Mouse (Mus musculus) limb, embryonic 12.5 days (tissue): ENCODE measurements around the gene Spata13. TPM values are rescaled to one million over a fixed set of nuclear protein-coding genes. Genes with fewer than 3 reads are reported as not detected.

Source experiments
- ATAC-seq: fragments of 200-750 bp; cut with Nextera tagmentation; 2 replicates; pipeline ENCODE4 v1.8.0; 2017; ENCODE audit warnings: low read depth, moderate TSS enrichment; ENCODE audit not compliant: insufficient number of reproducible peaks, insufficient read depth, low FRiP score, low TSS enrichment
- H3K27ac ChIP-seq: fragments of 300-500 bp; sonication (generic); 2 replicates; pipeline ENCODE4 v1.5.1; 2016; ENCODE audit warnings: mild to moderate bottlenecking, moderate library complexity
- H3K27me3 ChIP-seq: fragments of 300-500 bp; sonication (generic); 2 replicates; pipeline ENCODE4 v1.6.1; 2016; ENCODE audit warnings: mild to moderate bottlenecking, moderate library complexity
- H3K36me3 ChIP-seq: fragments of 300-500 bp; sonication (generic); 2 replicates; pipeline ENCODE4 v1.6.1; 2016; ENCODE audit warnings: mild to moderate bottlenecking, moderate library complexity
- H3K4me1 ChIP-seq: fragments of 300-500 bp; sonication (generic); replicated peaks from 2 replicates; pipeline ENCODE4 v1.6.1; 2016
- H3K4me2 ChIP-seq: fragments of 300-500 bp; sonication (generic); 2 replicates; pipeline ENCODE4 v1.6.1; 2016; ENCODE audit warnings: mild to moderate bottlenecking, moderate library complexity
- H3K4me3 ChIP-seq: fragments of 300-500 bp; sonication (generic); replicated peaks from 2 replicates; pipeline ENCODE4 v1.5.1; 2016; ENCODE audit warnings: mild to moderate bottlenecking
- H3K9ac ChIP-seq: fragments of 300-500 bp; sonication (generic); replicated peaks from 2 replicates; pipeline ENCODE4 v1.6.1; 2016; ENCODE audit warnings: mild to moderate bottlenecking, moderate library complexity
- H3K9me3 ChIP-seq: fragments of 300-500 bp; sonication (generic); 2 replicates; pipeline ENCODE4 v1.6.1; 2016; ENCODE audit warnings: mild to moderate bottlenecking, moderate library complexity
- WGBS: fragments of 180-500 bp; shearing (Covaris S2); methylation state at CpG from one replicate; pipeline ENCODE4 v1.1.7; 2016; 5-methylcytosine and 5-hydroxymethylcytosine counted together
- polyA plus RNA-seq: library from polyadenylated mRNA; unstranded; fragments of >200 nt; fragmentation: Nextera tagmentation; extraction: Ambion mirVana; gene quantifications from 2 replicates; pipeline ENCODE4 v1.2.1, GENCODE M21; 2016

Gene Spata13
- polyA plus RNA-seq, 1 experiment from 2014 or later: 14.2 TPM

- H3K4me3 ChIP-seq: no peak overlapping the region
- H3K4me2 ChIP-seq: no peak overlapping the region
- no peak overlapping the region for H3K27ac ChIP-seq
- no peaks in the 10 kb centered on the region for H3K27me3 ChIP-seq
- H3K9ac ChIP-seq: no peak overlapping the region
- H3K9me3 ChIP-seq: no peaks in the 10 kb centered on the region
- no peaks in the 10 kb centered on the region for H3K4me1 ChIP-seq
- no peak for ATAC-seq
- no peaks in the 10 kb centered on the region for H3K36me3 ChIP-seq
- 82% methylated on average over 12 of the region's 12 CpGs for WGBS
Measured at GRCm38 (mm10) chr14:60682361-60683023, 48.7 kb downstream of the Spata13 start.

GRCm38 (mm10) chr14:60683989-60684388 is 50.2 kb downstream of the Spata13 start:
- Histone ChIP-seq H3K27me3 (no peaks in the 10 kb centered on the region), H3K9me3 (no peaks in the 10 kb centered on the region), H3K4me2 (no peak overlapping the region), H3K9ac (no peak overlapping the region), H3K27ac (no peak overlapping the region), H3K36me3 (no peaks in the 10 kb centered on the region), H3K4me3 (no peak overlapping the region), H3K4me1 (no peaks in the 10 kb centered on the region)
- WGBS: 83% methylated on average over 10 of the region's 10 CpGs
- ATAC-seq: no peak

GRCm38 (mm10) chr14:60686733-60687132 is 52.9 kb downstream of the Spata13 start:
- H3K4me1 ChIP-seq: no peaks in the 10 kb centered on the region
- no peaks in the 10 kb centered on the region for H3K36me3 ChIP-seq
- no peak overlapping the region for H3K9ac ChIP-seq
- H3K27me3 ChIP-seq: no peaks in the 10 kb centered on the region
- no peak overlapping the region for H3K27ac ChIP-seq
- 83% methylated on average over 11 of the region's 11 CpGs for WGBS
- no peak for ATAC-seq
- H3K4me3 ChIP-seq: no peak overlapping the region
- no peaks in the 10 kb centered on the region for H3K9me3 ChIP-seq
- H3K4me2 ChIP-seq: no peak overlapping the region

- Histone ChIP-seq H3K27me3 (no peaks in the 10 kb centered on the region), H3K4me2 (no peak overlapping the region), H3K27ac (no peak overlapping the region), H3K9ac (no peak overlapping the region), H3K9me3 (no peaks in the 10 kb centered on the region), H3K4me3 (no peak overlapping the region), H3K4me1 (no peaks in the 10 kb centered on the region), H3K36me3 (no peaks in the 10 kb centered on the region)
- 31% methylated on average over 7 of the region's 7 CpGs for WGBS
- no peak for ATAC-seq
Measured at GRCm38 (mm10) chr14:60687241-60687640, 53.4 kb downstream of the Spata13 start.

GRCm38 (mm10) chr14:60688509-60689205 is 54.9 kb downstream of the Spata13 start:
- 50% methylated on average over 7 of the region's 7 CpGs for WGBS
- no peak overlapping the region for H3K27ac ChIP-seq
- ATAC-seq: no peak; the same call in 1 of the 2 replicates
- no peaks in the 10 kb centered on the region for H3K9me3 ChIP-seq
- H3K9ac ChIP-seq: no peak overlapping the region
- no peaks in the 10 kb centered on the region for H3K27me3 ChIP-seq
- H3K4me3 ChIP-seq: no peak overlapping the region
- H3K4me2 ChIP-seq: no peak overlapping the region
- no peaks in the 10 kb centered on the region for H3K36me3 ChIP-seq
- peaks cover 11% of the 10 kb centered on the region; the same call in 1 of the 2 replicates for H3K4me1 ChIP-seq

GRCm38 (mm10) chr14:60689768-60690167 is 56.0 kb downstream of the Spata13 start:
- Histone ChIP-seq H3K9ac (no peak overlapping the region), H3K9me3 (no peaks in the 10 kb centered on the region), H3K4me2 (no peak overlapping the region), H3K27ac (no peak overlapping the region), H3K4me1 (peaks cover 11% of the 10 kb centered on the region; the same call in 1 of the 2 replicates), H3K36me3 (no peaks in the 10 kb centered on the region), H3K27me3 (no peaks in the 10 kb centered on the region), H3K4me3 (no peak overlapping the region)
- no peak for ATAC-seq
- 88% methylated on average over 5 of the region's 5 CpGs for WGBS

- H3K27ac ChIP-seq: no peak overlapping the region
- WGBS: 84% methylated on average over 7 of the region's 7 CpGs
Measured at GRCm38 (mm10) chr14:60690631-60691030, 56.8 kb downstream of the Spata13 start.

GRCm38 (mm10) chr14:60693122-60693536 is 59.3 kb downstream of the Spata13 start:
- WGBS: 44% methylated on average over 11 of the region's 11 CpGs
- no peaks in the 10 kb centered on the region for H3K36me3 ChIP-seq

More at GRCm38 (mm10) chr14:60690631-60691030, 56.8 kb downstream of the Spata13 start:
- Histone ChIP-seq H3K4me1 (peaks cover 11% of the 10 kb centered on the region; the same call in 1 of the 2 replicates), H3K9ac (no peak overlapping the region), H3K27me3 (no peaks in the 10 kb centered on the region), H3K4me2 (no peak overlapping the region), H3K9me3 (no peaks in the 10 kb centered on the region), H3K36me3 (no peaks in the 10 kb centered on the region), H3K4me3 (no peak overlapping the region)
- ATAC-seq: no peak

GRCm38 (mm10) chr14:60693666-60694065 is 59.9 kb downstream of the Spata13 start:
- peaks cover 11% of the 10 kb centered on the region; the same call in 1 of the 2 replicates for H3K4me1 ChIP-seq
- no peak overlapping the region for H3K4me2 ChIP-seq
- H3K9ac ChIP-seq: no peak overlapping the region
- H3K9me3 ChIP-seq: no peaks in the 10 kb centered on the region
- H3K36me3 ChIP-seq: no peaks in the 10 kb centered on the region
- no peak overlapping the region for H3K27ac ChIP-seq
- H3K4me3 ChIP-seq: no peak overlapping the region
- H3K27me3 ChIP-seq: no peaks in the 10 kb centered on the region
- WGBS: 90% methylated on average over 5 of the region's 5 CpGs
- no peak for ATAC-seq

More at GRCm38 (mm10) chr14:60693122-60693536, 59.3 kb downstream of the Spata13 start:
- H3K27ac ChIP-seq: no peak overlapping the region
- no peak overlapping the region for H3K4me2 ChIP-seq
- ATAC-seq: no peak
- H3K4me1 ChIP-seq: peaks cover 11% of the 10 kb centered on the region; the same call in 1 of the 2 replicates
- H3K27me3 ChIP-seq: no peaks in the 10 kb centered on the region
- no peak overlapping the region for H3K9ac ChIP-seq
- H3K4me3 ChIP-seq: no peak overlapping the region
- H3K9me3 ChIP-seq: no peaks in the 10 kb centered on the region

GRCm38 (mm10) chr14:60694215-60694997 is 60.6 kb downstream of the Spata13 start:
- no peak for ATAC-seq
- Histone ChIP-seq H3K27ac (no peak overlapping the region), H3K9me3 (no peaks in the 10 kb centered on the region), H3K4me3 (no peak overlapping the region), H3K9ac (no peak overlapping the region), H3K4me2 (no peak overlapping the region), H3K36me3 (no peaks in the 10 kb centered on the region), H3K27me3 (no peaks in the 10 kb centered on the region), H3K4me1 (peaks cover 11% of the 10 kb centered on the region; the same call in 1 of the 2 replicates)
- WGBS: 74% methylated on average over 14 of the region's 14 CpGs

- Histone ChIP-seq H3K4me1 (peaks cover 11% of the 10 kb centered on the region; the same call in 1 of the 2 replicates), H3K4me2 (no peak overlapping the region), H3K27ac (no peak overlapping the region), H3K36me3 (no peaks in the 10 kb centered on the region), H3K9ac (no peak overlapping the region), H3K9me3 (no peaks in the 10 kb centered on the region), H3K4me3 (no peak overlapping the region), H3K27me3 (no peaks in the 10 kb centered on the region)
- WGBS: 89% methylated on average over 6 of the region's 8 CpGs
- ATAC-seq: no peak
Measured at GRCm38 (mm10) chr14:60697351-60697750, 63.5 kb downstream of the Spata13 start.
